In genomic region chr7:136430085-136431011, GRCm38 (mm10) we compare ENCODE assay signal across 13 mouse cellular contexts.
DNase-seq lines count a peak whose midpoint lies in the region; ATAC-seq and TF ChIP-seq lines count a peak whose summit lies in the region.
"Had no signal": no experiment of that assay in that cellular context is flagged by ENCODE, and none has a peak within 500 bp of the region (broad histone marks: within the 10 kb centered on the region; RNA-seq: fewer than 3 reads in every experiment).

No protein-coding gene starts in this region.

- in situ Hi-C loops in ES-E14 (cut with MboI; ENCODE audit: low sequenced_read_pairs in 2 of 2, unreplicated experiment in 2 of 2) = no loop called here

- no peak overlapping the region for H3K27ac ChIP-seq in kidney, embryonic 14.5 days (ENCODE audit: low read depth, low read length)
- no peak overlapping the region for H3K27ac ChIP-seq in ES-E14 (ENCODE audit: insufficient read depth, low read depth, low read length, poor library complexity, severe bottlenecking)
- H3K27ac ChIP-seq in limb, embryonic 10.5 days = peak overlapping the region; percentile 64
- H3K27ac ChIP-seq in liver, embryonic 12.5 days = no peak overlapping the region
- H3K27ac ChIP-seq: limb, embryonic 13.5 days had no signal

- peak; percentile 87 for ATAC-seq in kidney, embryonic 14.5 days (ENCODE audit: low FRiP score, low TSS enrichment)
- no peak for ATAC-seq in liver, embryonic 12.5 days

- no peak for DNase-seq in kidney, adult 11 months
- DNase-seq in ES-E14 (ENCODE audit: low read depth, low spot score) = peak; percentile 55
- peak; percentile 73 for DNase-seq in brain, embryonic 14.5 days (ENCODE audit: low read depth)
- DNase-seq in limb, embryonic 10.5 days (ENCODE audit: low spot score) = peak; percentile 52
- no peak for DNase-seq in left cerebral cortex, adult 18-20 months (ENCODE audit: low spot score in 2 of 2)
- DNase-seq: adrenal gland, postnatal 14 days; cerebellum, adult 18-20 months; gastrocnemius, postnatal 25 days; thymus, postnatal 25 days had no signal

- WGBS in kidney, embryonic 14.5 days = 24% methylated on average over 21 of the region's 21 CpGs
- WGBS in limb, embryonic 10.5 days = 55% methylated on average over 21 of the region's 21 CpGs
- 64% methylated on average over 21 of the region's 21 CpGs for WGBS in liver, embryonic 12.5 days (ENCODE audit: insufficient replicate concordance)

- 0 out of 2 replicates have a peak, but pooled peaks cover 3% of the 10 kb centered on the region for H3K27me3 ChIP-seq in kidney, embryonic 14.5 days (ENCODE audit: control insufficient read depth, insufficient read depth, low read length)
- H3K27me3 ChIP-seq in limb, embryonic 10.5 days (ENCODE audit: low read depth, poor library complexity, severe bottlenecking) = peaks cover 17% of the 10 kb centered on the region
- H3K27me3 ChIP-seq in liver, embryonic 12.5 days (replicated peaks) = no peaks in the 10 kb centered on the region
- H3K27me3 ChIP-seq: megakaryocyte, embryonic 14.5 days had no signal

- H3K4me1 ChIP-seq in kidney, embryonic 14.5 days (ENCODE audit: control insufficient read depth, insufficient read depth, low read length) = peaks cover 9% of the 10 kb centered on the region
- H3K4me1 ChIP-seq in ES-E14 (ENCODE audit: control insufficient read depth in 2 of 2, insufficient read depth in 2 of 2, low read length in 2 of 2, poor library complexity in 1 of 2) = peaks cover 0 to 3% of the 10 kb centered on the region in 2 experiments; a peak in 1 of 4 replicates
- H3K4me1 ChIP-seq in limb, embryonic 10.5 days = peaks cover 42% of the 10 kb centered on the region
- H3K4me1 ChIP-seq in liver, embryonic 12.5 days = no peaks in the 10 kb centered on the region
- H3K4me1 ChIP-seq: megakaryocyte, embryonic 14.5 days had no signal

- H3K9ac ChIP-seq in kidney, embryonic 14.5 days (ENCODE audit: low read depth, low read length) = no peak overlapping the region
- no peak overlapping the region for H3K9ac ChIP-seq in ES-E14 (ENCODE audit: insufficient read depth, low read depth, low read length, poor library complexity, severe bottlenecking)
- no peak overlapping the region for H3K9ac ChIP-seq in liver, embryonic 12.5 days
- H3K9ac ChIP-seq: limb, embryonic 13.5 days had no signal

- no peak overlapping the region for H3K4me3 ChIP-seq in kidney, embryonic 14.5 days (ENCODE audit: low read length)
- H3K4me3 ChIP-seq in ES-E14 (ENCODE audit: insufficient read depth in 1 of 2, low read depth in 1 of 2, low read length in 2 of 2, poor library complexity in 1 of 2, severe bottlenecking in 1 of 2) = no peak overlapping the region
- H3K4me3 ChIP-seq in limb, embryonic 10.5 days = no peak overlapping the region
- no peak overlapping the region for H3K4me3 ChIP-seq in liver, embryonic 12.5 days
- H3K4me3 ChIP-seq: limb, embryonic 13.5 days; megakaryocyte, embryonic 14.5 days had no signal

- no peaks in the 10 kb centered on the region for H3K36me3 ChIP-seq in kidney, embryonic 14.5 days (ENCODE audit: control insufficient read depth, insufficient read depth, low read length)
- H3K36me3 ChIP-seq in ES-E14 (ENCODE audit: control insufficient read depth, insufficient read depth, low read length, poor library complexity, severe bottlenecking) = no peaks in the 10 kb centered on the region
- no peaks in the 10 kb centered on the region for H3K36me3 ChIP-seq in limb, embryonic 10.5 days
- H3K36me3 ChIP-seq in liver, embryonic 12.5 days = no peaks in the 10 kb centered on the region
- H3K36me3 ChIP-seq: limb, embryonic 13.5 days had no signal

- no peaks in the 10 kb centered on the region for H3K9me3 ChIP-seq in kidney, embryonic 14.5 days (ENCODE audit: control insufficient read depth, low read length)
- no peaks in the 10 kb centered on the region for H3K9me3 ChIP-seq in ES-E14 (ENCODE audit: control insufficient read depth, insufficient read depth, low read depth, low read length)
- no peaks in the 10 kb centered on the region for H3K9me3 ChIP-seq in limb, embryonic 10.5 days (replicated peaks)
- H3K9me3 ChIP-seq in liver, embryonic 12.5 days (replicated peaks) = no peaks in the 10 kb centered on the region
- H3K9me3 ChIP-seq: limb, embryonic 13.5 days had no signal

- no peak for TF ChIP-seq POLR2A in brain, embryonic 14.5 days (IDR thresholded peaks at IDR 0.05; ENCODE audit: borderline replicate concordance, extremely low read depth, insufficient read depth, insufficient read length, poor library complexity, severe bottlenecking)

- TF ChIP-seq CTCF in brain, embryonic 14.5 days (IDR thresholded peaks at IDR 0.05; ENCODE audit: borderline replicate concordance, extremely low read depth, insufficient read depth, insufficient read length) = no peak

- H3K4me2 ChIP-seq in kidney, embryonic 14.5 days (replicated peaks; ENCODE audit: low read depth, low read length) = no peak overlapping the region
- no peak overlapping the region for H3K4me2 ChIP-seq in liver, embryonic 12.5 days
- H3K4me2 ChIP-seq: limb, embryonic 13.5 days had no signal

TF ChIP-seq in ES-E14, 5 proteins besides CTCF, POLR2A, EP300 and RAD21:
- no peak for TF ChIP-seq MAFK (IDR thresholded peaks at IDR 0.05; ENCODE audit: insufficient read depth, low read depth, low read length)
- TF ChIP-seq ZNF384 (IDR thresholded peaks at IDR 0.05; ENCODE audit: low read depth, low read length) = no peak
- no peak for TF ChIP-seq ZC3H11A (IDR thresholded peaks at IDR 0.05; ENCODE audit: borderline replicate concordance, low read depth, low read length)
- TF ChIP-seq CHD2 (IDR thresholded peaks at IDR 0.05; ENCODE audit: low read depth, low read length) = no peak
- TF ChIP-seq HCFC1 (IDR thresholded peaks at IDR 0.05; ENCODE audit: borderline replicate concordance, insufficient read depth, low read length) = no peak

Comparison
In these comparisons a context has a peak if more than half of its experiments do, and no peak if none do; other contexts are left out.
1. DNase-seq: peak in ES-E14 (single experiment), brain, embryonic 14.5 days (single experiment) and limb, embryonic 10.5 days (single experiment); none in kidney, adult 11 months (single experiment) and left cerebral cortex, adult 18-20 months (0 of 2).